Mouse (Mus musculus) MEL (cell line): ENCODE measurements around the gene Tap2.
A peak's percentile ranks its signal among the peaks of the same experiment; 100 is the strongest.

ENCODE experiments used
- BHLHE40 ChIP-seq: IDR thresholded peaks from 2 replicates; pipeline ENCODE4 v1.6.1; 2012; ENCODE audit warnings: low read depth, mild to moderate bottlenecking, inconsistent platforms, low read length, improper control_type of control experiment, borderline replicate concordance
- CHD2 ChIP-seq: IDR thresholded peaks from 2 replicates; pipeline ENCODE4 v1.6.1; 2011; ENCODE audit warnings: low read length, improper control_type of control experiment
- CTCF ChIP-seq, 3 experiments: IDR thresholded peaks in 2 of 3; conservative IDR thresholded peaks in 1 of 3; 2 replicates each; pipeline ENCODE4 v1.5.1; 2011 to 2012; ENCODE audit warnings: low read length in 3 of 3, low read depth in 2 of 3, mild to moderate bottlenecking in 2 of 3, improper control_type of control experiment in 1 of 3, inconsistent platforms in 1 of 3, mixed read lengths in 1 of 3, moderate library complexity in 1 of 3; ENCODE audit not compliant: control insufficient read depth in 1 of 3, insufficient read depth in 1 of 3, poor library complexity in 1 of 3, severe bottlenecking in 1 of 3
- ELF1 ChIP-seq: IDR thresholded peaks from 2 replicates; pipeline ENCODE4 v1.6.1; 2014; ENCODE audit warnings: low read depth, mild to moderate bottlenecking, inconsistent platforms, low read length, improper control_type of control experiment, moderate library complexity
- GABPA ChIP-seq: IDR thresholded peaks from 2 replicates; pipeline ENCODE4 v1.6.1; 2012; ENCODE audit warnings: low read depth, mild to moderate bottlenecking, inconsistent platforms, low read length, improper control_type of control experiment, moderate library complexity
- MAFK ChIP-seq: IDR thresholded peaks from 2 replicates; pipeline ENCODE4 v1.6.1; 2011; ENCODE audit warnings: low read depth, mild to moderate bottlenecking, low read length, improper control_type of control experiment, borderline replicate concordance
- POLR2A ChIP-seq, 2 experiments: IDR thresholded peaks; 2 replicates each; pipeline ENCODE4 v1.6.1; 2011 to 2012; ENCODE audit warnings: low read length in 2 of 2, mild to moderate bottlenecking in 2 of 2, control low read depth in 1 of 2, improper control_type of control experiment in 1 of 2, low read depth in 1 of 2, moderate library complexity in 1 of 2; ENCODE audit not compliant: control insufficient read depth in 1 of 2, insufficient read depth in 1 of 2, poor library complexity in 1 of 2
- SIN3A ChIP-seq: IDR thresholded peaks from 2 replicates; pipeline ENCODE4 v1.6.1; 2012; ENCODE audit warnings: low read length, improper control_type of control experiment, inconsistent platforms
- TAL1 ChIP-seq: IDR thresholded peaks from 2 replicates; pipeline ENCODE4 v1.6.1; 2012; ENCODE audit warnings: mild to moderate bottlenecking, inconsistent platforms, low read length, moderate library complexity, mixed read lengths

GRCm38 (mm10) chr17:34204303-34205010 lies 1.1 kb downstream of the Tap2 start:
- TF ChIP-seq CHD2 (no peak), CTCF (IDR thresholded peaks at IDR 0.05 in 2 of 3, conservative IDR thresholded peaks at IDR 0.05 in 1 of 3; ENCODE audit: control insufficient read depth in 1 of 3, insufficient read depth in 1 of 3, low read depth in 2 of 3, low read length in 3 of 3, poor library complexity in 1 of 3, severe bottlenecking in 1 of 3) (peak in 2 of 3 experiments; percentile 86 to 98; a peak in 5 of 6 replicates), GABPA (no peak), TAL1 (no peak), POLR2A (IDR thresholded peaks at IDR 0.05; ENCODE audit: control insufficient read depth in 1 of 2, insufficient read depth in 1 of 2, low read depth in 1 of 2, low read length in 2 of 2, poor library complexity in 1 of 2) (peak in 1 of 2 experiments; percentile 40; a peak in 1 of 4 replicates), ELF1 (no peak), SIN3A (peak; percentile 91), MAFK (no peak), BHLHE40 (no peak)
